Mouse (Mus musculus) hindbrain, embryonic 13.5 days (tissue): Measurements from ENCODE around the gene Slc23a4. TPM values are rescaled to one million over a fixed set of nuclear protein-coding genes. Genes with fewer than 3 reads are reported as not detected.

Experiments used
- ATAC-seq: fragments of 200-750 bp; cut with Nextera tagmentation; 2 replicates; pipeline ENCODE4 v1.8.0; 2017; ENCODE audit warnings: moderate TSS enrichment; ENCODE audit not compliant: low FRiP score
- H3K27ac ChIP-seq: fragments of 300-500 bp; sonication (generic); 2 replicates; pipeline ENCODE4 v1.5.1; 2015; ENCODE audit warnings: inconsistent platforms, mild to moderate bottlenecking, moderate library complexity
- H3K27me3 ChIP-seq: fragments of 300-500 bp; sonication (generic); 2 replicates; pipeline ENCODE4 v1.6.1; 2015; ENCODE audit warnings: mild to moderate bottlenecking, inconsistent platforms
- H3K36me3 ChIP-seq: fragments of 300-500 bp; sonication (generic); 2 replicates; pipeline ENCODE4 v1.6.1; 2015; ENCODE audit warnings: mild to moderate bottlenecking, inconsistent platforms
- H3K4me1 ChIP-seq: fragments of 300-500 bp; sonication (generic); replicated peaks from 2 replicates; pipeline ENCODE4 v1.6.1; 2015; ENCODE audit warnings: inconsistent platforms
- H3K4me2 ChIP-seq: fragments of 300-500 bp; sonication (generic); 2 replicates; pipeline ENCODE4 v1.6.1; 2015; ENCODE audit warnings: inconsistent platforms, mild to moderate bottlenecking, moderate library complexity
- H3K4me3 ChIP-seq: fragments of 300-500 bp; sonication (generic); 2 replicates; pipeline ENCODE4 v1.5.1; 2015; ENCODE audit warnings: mild to moderate bottlenecking, inconsistent platforms
- H3K9ac ChIP-seq: fragments of 300-500 bp; sonication (generic); 2 replicates; pipeline ENCODE4 v1.6.1; 2015; ENCODE audit warnings: mild to moderate bottlenecking, inconsistent platforms
- H3K9me3 ChIP-seq: fragments of 300-500 bp; sonication (generic); 2 replicates; pipeline ENCODE4 v1.6.1; 2016; ENCODE audit warnings: inconsistent platforms
- WGBS: fragments of 180-500 bp; shearing (Covaris S2); methylation state at CpG from one replicate; pipeline ENCODE4 v1.1.7; 2015; 5-methylcytosine and 5-hydroxymethylcytosine counted together
- polyA plus RNA-seq: library from polyadenylated mRNA; unstranded; fragments of >200 nt; fragmentation: Nextera tagmentation; extraction: Ambion mirVana; gene quantifications from 2 replicates; pipeline ENCODE4 v1.2.1, GENCODE M21; 2015

The Slc23a4 gene
- polyA plus RNA-seq, 1 experiment from 2014 or later: 0.57 TPM

- H3K4me3 ChIP-seq: no peak overlapping the region
- 96% methylated on average over 1 of the region's 1 CpGs for WGBS
- H3K9me3 ChIP-seq: no peaks in the 10 kb centered on the region
- H3K9ac ChIP-seq: no peak overlapping the region
- no peaks in the 10 kb centered on the region for H3K27me3 ChIP-seq
- no peak for ATAC-seq
- H3K36me3 ChIP-seq: no peaks in the 10 kb centered on the region
- H3K4me1 ChIP-seq: no peaks in the 10 kb centered on the region
- H3K4me2 ChIP-seq: no peak overlapping the region
- H3K27ac ChIP-seq: no peak overlapping the region
Measured at GRCm38 (mm10) chr6:34932633-34933032, 55.6 kb downstream of the Slc23a4 start.

GRCm38 (mm10) chr6:34927594-34927993 lies 60.6 kb downstream of the Slc23a4 start:
- Histone ChIP-seq H3K4me3 (no peak overlapping the region), H3K9me3 (no peaks in the 10 kb centered on the region), H3K9ac (no peak overlapping the region), H3K4me1 (no peaks in the 10 kb centered on the region), H3K4me2 (no peak overlapping the region), H3K27me3 (no peaks in the 10 kb centered on the region), H3K27ac (no peak overlapping the region), H3K36me3 (no peaks in the 10 kb centered on the region)
- 93% methylated on average over 8 of the region's 8 CpGs for WGBS
- no peak for ATAC-seq

GRCm38 (mm10) chr6:34927156-34927555 lies 61.0 kb downstream of the Slc23a4 start:
- H3K4me3 ChIP-seq: no peak overlapping the region
- 38% methylated on average over 4 of the region's 4 CpGs for WGBS
- H3K27me3 ChIP-seq: no peaks in the 10 kb centered on the region
- no peaks in the 10 kb centered on the region for H3K9me3 ChIP-seq
- no peak overlapping the region for H3K4me2 ChIP-seq
- H3K9ac ChIP-seq: no peak overlapping the region
- no peaks in the 10 kb centered on the region for H3K36me3 ChIP-seq
- no peak overlapping the region for H3K27ac ChIP-seq
- no peak for ATAC-seq
- H3K4me1 ChIP-seq: no peaks in the 10 kb centered on the region

- Histone ChIP-seq H3K36me3 (no peaks in the 10 kb centered on the region), H3K4me1 (no peaks in the 10 kb centered on the region), H3K4me3 (no peak overlapping the region), H3K9me3 (no peaks in the 10 kb centered on the region), H3K4me2 (no peak overlapping the region), H3K27me3 (no peaks in the 10 kb centered on the region), H3K9ac (no peak overlapping the region), H3K27ac (no peak overlapping the region)
- no peak for ATAC-seq
- 64% methylated on average over 14 of the region's 14 CpGs for WGBS
Measured at GRCm38 (mm10) chr6:34921941-34922340, 66.3 kb downstream of the Slc23a4 start.

- H3K9ac ChIP-seq: no peak overlapping the region
Measured at GRCm38 (mm10) chr6:34920631-34921030, 67.6 kb downstream of the Slc23a4 start.

GRCm38 (mm10) chr6:34919956-34920355 lies 68.2 kb downstream of the Slc23a4 start, which contains the start of gene Stra8:
Stra8 (plus strand) TSS chr6:34920163.
- 43% methylated on average over 10 of the region's 10 CpGs for WGBS
- ATAC-seq: no peak
- H3K36me3 ChIP-seq: no peaks in the 10 kb centered on the region

More at GRCm38 (mm10) chr6:34920631-34921030, 67.6 kb downstream of the Slc23a4 start:
- Histone ChIP-seq H3K4me2 (no peak overlapping the region), H3K27me3 (no peaks in the 10 kb centered on the region), H3K4me1 (no peaks in the 10 kb centered on the region), H3K36me3 (no peaks in the 10 kb centered on the region), H3K4me3 (no peak overlapping the region), H3K9me3 (no peaks in the 10 kb centered on the region), H3K27ac (no peak overlapping the region)
- WGBS: 93% methylated on average over 12 of the region's 12 CpGs
- ATAC-seq: no peak

GRCm38 (mm10) chr6:34919146-34919545 lies 69.1 kb downstream of the Slc23a4 start:
- Histone ChIP-seq H3K36me3 (no peaks in the 10 kb centered on the region), H3K9ac (no peak overlapping the region), H3K9me3 (no peaks in the 10 kb centered on the region), H3K4me1 (no peaks in the 10 kb centered on the region), H3K27me3 (no peaks in the 10 kb centered on the region), H3K4me3 (no peak overlapping the region), H3K27ac (no peak overlapping the region), H3K4me2 (no peak overlapping the region)
- WGBS: 88% methylated on average over 7 of the region's 7 CpGs
- ATAC-seq: no peak

More at GRCm38 (mm10) chr6:34919956-34920355, 68.2 kb downstream of the Slc23a4 start, which contains the start of gene Stra8:
- H3K9ac ChIP-seq: no peak within 1 kb of the TSS
- H3K27ac ChIP-seq: no peak within 1 kb of the TSS
- H3K4me2 ChIP-seq: no peak within 1 kb of the TSS
- H3K4me3 ChIP-seq: no peak within 1 kb of the TSS
- H3K9me3 ChIP-seq: no peaks in the 10 kb centered on the region
- H3K4me1 ChIP-seq: no peaks in the 10 kb centered on the region
- no peaks in the 10 kb centered on the region for H3K27me3 ChIP-seq

GRCm38 (mm10) chr6:34914462-34914861 lies 73.7 kb downstream of the Slc23a4 start:
- Histone ChIP-seq H3K27ac (no peak overlapping the region), H3K9me3 (no peaks in the 10 kb centered on the region), H3K27me3 (no peaks in the 10 kb centered on the region), H3K4me3 (no peak overlapping the region), H3K4me1 (peaks cover 7% of the 10 kb centered on the region), H3K36me3 (no peaks in the 10 kb centered on the region), H3K9ac (no peak overlapping the region), H3K4me2 (no peak overlapping the region)
- no peak for ATAC-seq
- WGBS: 92% methylated on average over 3 of the region's 3 CpGs

GRCm38 (mm10) chr6:34913341-34914040 lies 74.7 kb downstream of the Slc23a4 start:
- Histone ChIP-seq H3K27ac (no peak overlapping the region), H3K4me1 (peaks cover 16% of the 10 kb centered on the region), H3K27me3 (no peaks in the 10 kb centered on the region), H3K36me3 (0 out of 2 replicates have a peak, but pooled peaks cover 4% of the 10 kb centered on the region), H3K9me3 (no peaks in the 10 kb centered on the region), H3K4me3 (no peak overlapping the region), H3K4me2 (no peak overlapping the region), H3K9ac (no peak overlapping the region)
- WGBS: 90% methylated on average over 13 of the region's 13 CpGs
- no peak for ATAC-seq

- WGBS: under 1% methylated on average over 55 of the region's 64 CpGs
- peak; percentile 94 for ATAC-seq
Measured at GRCm38 (mm10) chr6:34910371-34911219, 77.6 kb downstream of the Slc23a4 start, which contains the start of gene Wdr91. Wdr91 (minus strand) TSS chr6:34910876.

GRCm38 (mm10) chr6:34909631-34910345 lies 78.4 kb downstream of the Slc23a4 start:
- peaks cover 36% of the 10 kb centered on the region for H3K36me3 ChIP-seq

More at GRCm38 (mm10) chr6:34910371-34911219, 77.6 kb downstream of the Slc23a4 start, which contains the start of gene Wdr91:
- Histone ChIP-seq H3K27ac (peak within 1 kb of the TSS; percentile 90), H3K9ac (peak within 1 kb of the TSS; percentile 82), H3K4me3 (peak within 1 kb of the TSS; percentile 73), H3K36me3 (peaks cover 28% of the 10 kb centered on the region), H3K4me1 (peaks cover 19% of the 10 kb centered on the region), H3K9me3 (no peaks in the 10 kb centered on the region), H3K27me3 (no peaks in the 10 kb centered on the region), H3K4me2 (peak within 1 kb of the TSS; percentile 72)

More at GRCm38 (mm10) chr6:34909631-34910345, 78.4 kb downstream of the Slc23a4 start:
- no peaks in the 10 kb centered on the region for H3K27me3 ChIP-seq
- H3K4me1 ChIP-seq: peaks cover 19% of the 10 kb centered on the region
- H3K9ac ChIP-seq: peak overlapping the region; percentile 82
- ATAC-seq: no peak
- H3K4me2 ChIP-seq: peak overlapping the region; percentile 72
- H3K4me3 ChIP-seq: peak overlapping the region; percentile 73
- H3K9me3 ChIP-seq: no peaks in the 10 kb centered on the region
- 54% methylated on average over 8 of the region's 8 CpGs for WGBS
- H3K27ac ChIP-seq: peak overlapping the region; percentile 90
